Mouse (Mus musculus): Measurements from ENCODE around the gene Gm47985.
"Not testable (repeated sequence)": the region's sequence is repeated elsewhere in the genome, so short reads cannot be mapped to it uniquely, and the experiment has no call there.

GRCm38 (mm10) chr1:151202771-151203170 is 20.4 kb downstream of the Gm47985 start:
- not testable (repeated sequence) for TF ChIP-seq CTCF (IDR thresholded peaks at IDR 0.05; ENCODE audit: control insufficient read depth, insufficient read depth, insufficient replicate concordance, low read depth, low read length); POLR2A (IDR thresholded peaks at IDR 0.05; ENCODE audit: control insufficient read depth, low read depth, low read length)
